Mouse (Mus musculus): ENCODE data around the gene Reck.

Gene Reck

GRCm38 (mm10) chr4:43875160-43875918 is at the start of gene Reck:
TSS of gene Reck (plus strand) at chr4:43875530.
- in situ Hi-C loops (cut with MboI; ENCODE audit: low sequenced_read_pairs), result no loop called here

DNA sequence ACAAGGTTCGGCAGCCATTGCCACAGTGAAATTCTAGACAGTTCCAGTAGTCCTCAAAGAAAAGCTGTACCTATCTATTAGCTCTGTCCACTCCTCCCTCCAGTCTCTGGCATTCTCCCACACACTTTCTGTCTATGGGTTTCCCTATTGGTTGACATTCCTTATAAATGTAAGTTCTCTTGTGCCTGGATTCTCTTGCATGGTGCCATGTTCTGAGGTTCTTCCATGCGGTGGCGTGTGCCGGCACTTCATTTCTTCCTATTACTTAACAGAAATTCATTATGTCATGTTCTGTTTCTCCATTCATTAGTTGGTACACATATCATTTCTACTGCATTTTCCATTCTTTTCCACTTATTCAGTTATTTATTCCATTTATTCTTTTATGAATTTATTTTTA is 46.5 kb upstream of the Reck start:
- in situ Hi-C loops (cut with MboI; ENCODE audit: low sequenced_read_pairs), result no loop called here

DNA sequence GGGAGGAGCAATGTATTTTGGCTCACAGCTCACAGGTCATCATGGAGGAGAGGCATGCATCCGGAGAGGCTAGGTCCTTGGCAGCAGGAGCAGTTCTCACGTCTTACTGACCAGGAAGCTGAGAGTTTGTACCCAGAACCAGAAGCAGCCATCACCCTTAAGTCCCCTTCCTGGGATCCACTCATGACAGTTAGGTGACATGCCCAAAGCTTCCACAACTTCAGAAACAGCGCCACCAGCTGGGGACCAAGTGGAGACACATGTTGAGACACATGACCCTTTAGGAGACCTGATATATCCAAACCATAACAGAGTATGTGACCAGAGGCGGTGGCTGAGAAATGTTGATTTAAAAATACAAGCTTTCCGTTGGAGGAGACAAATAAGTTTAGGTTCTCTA is 43.3 kb upstream of the Reck start:
- in situ Hi-C loops (cut with MboI; ENCODE audit: low sequenced_read_pairs), result no loop called here

DNA sequence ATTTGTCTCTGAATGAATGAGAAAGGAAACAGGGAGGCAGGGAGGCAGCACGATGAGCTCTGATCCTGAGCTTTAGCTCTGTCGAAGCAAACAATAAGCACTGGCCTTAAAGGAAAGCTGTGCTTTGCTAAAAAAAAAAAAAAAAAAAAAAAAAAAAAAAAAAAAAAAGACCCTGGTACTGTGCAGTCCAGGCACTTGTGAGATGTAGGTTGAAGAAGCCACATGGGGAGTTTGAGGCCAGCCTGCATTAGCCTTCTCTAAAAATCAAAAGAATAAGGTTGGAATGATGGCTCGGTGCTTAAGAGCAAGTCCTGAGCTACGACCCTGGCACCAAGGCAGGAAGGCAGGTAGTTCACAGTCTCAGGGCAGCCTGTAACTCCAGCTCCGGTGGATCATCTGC is 41.6 kb upstream of the Reck start:
- in situ Hi-C loops (cut with MboI; ENCODE audit: low sequenced_read_pairs), result no loop called here

GRCm38 (mm10) chr4:43834749-43835148 is 40.6 kb upstream of the Reck start:
- in situ Hi-C loops (cut with MboI; ENCODE audit: low sequenced_read_pairs), result no loop called here

GRCm38 (mm10) chr4:43838326-43838725 is 37.0 kb upstream of the Reck start:
- in situ Hi-C loops (cut with MboI; ENCODE audit: low sequenced_read_pairs), result no loop called here

- in situ Hi-C loops (cut with MboI; ENCODE audit: low sequenced_read_pairs), result no loop called here
These were observed 35.2 kb upstream of the Reck start, which contains the start of gene Olfr157 for GRCm38 (mm10) chr4:43840101-43840500. TSS of gene Olfr157 (minus strand) at chr4:43840201.

- in situ Hi-C loops (cut with MboI; ENCODE audit: low sequenced_read_pairs), result loop anchor here (25.0 kb wide), 2 partner anchors 114 to 414 kb away; partner anchors contain the start of genes Fam166b, Hrct1, Spaar and Tesk1
These were observed 24.1 kb upstream of the Reck start, which contains the start of gene Olfr155 for GRCm38 (mm10) chr4:43851265-43851664. TSS of gene Olfr155 (plus strand) at chr4:43851565.

- in situ Hi-C loops (cut with MboI; ENCODE audit: low sequenced_read_pairs), result loop anchor here (25.0 kb wide), 2 partner anchors 117 to 417 kb away; partner anchors contain the start of genes Fam166b, Hrct1, Spaar and Tesk1
These were observed 21.2 kb upstream of the Reck start for GRCm38 (mm10) chr4:43854101-43854500.

GRCm38 (mm10) chr4:43859886-43860285 is 15.4 kb upstream of the Reck start:
- in situ Hi-C loops (cut with MboI; ENCODE audit: low sequenced_read_pairs), result loop anchor here (25.0 kb wide), 2 partner anchors 123 to 423 kb away; partner anchors contain the start of genes Fam166b, Hrct1, Spaar and Tesk1

DNA sequence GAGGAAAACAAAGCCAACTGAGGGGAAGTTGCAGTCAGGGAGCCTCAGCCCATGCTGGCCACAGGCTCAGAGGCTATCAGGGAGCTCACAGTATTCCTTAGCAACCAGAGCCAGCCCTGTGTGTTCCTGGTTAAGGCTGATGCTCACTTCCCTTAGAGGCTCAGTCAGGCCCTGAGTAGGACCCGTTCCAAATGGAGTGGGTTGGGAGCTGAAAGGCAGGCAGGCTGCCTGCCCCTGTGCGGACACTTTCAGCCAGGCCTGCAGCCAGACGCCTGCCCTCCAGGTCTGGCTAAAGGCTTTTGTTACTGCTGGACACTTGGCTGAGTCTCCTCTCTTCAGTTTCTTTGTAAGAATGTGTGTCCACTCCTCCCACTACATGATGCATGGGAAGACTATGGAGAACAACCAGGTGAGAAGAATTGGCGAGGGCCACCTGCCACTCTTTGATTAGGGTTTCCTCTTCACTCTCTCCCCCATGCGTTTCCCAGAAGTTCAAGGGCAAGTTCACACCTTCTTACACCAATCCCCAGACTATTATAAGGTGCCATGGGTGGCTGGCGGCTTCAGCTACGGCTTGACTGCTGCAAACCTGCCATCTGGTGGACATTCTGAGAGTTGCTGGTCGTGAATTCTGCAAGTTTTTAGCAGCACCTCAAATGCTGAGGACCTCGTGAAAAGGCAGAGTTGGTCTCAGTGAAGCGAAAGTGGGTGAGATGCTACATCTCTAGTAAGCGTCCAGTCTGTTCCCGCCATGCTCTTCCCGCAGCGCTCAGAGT is 14.4 kb upstream of the Reck start:
- in situ Hi-C loops (cut with MboI; ENCODE audit: low sequenced_read_pairs), result loop anchor here (25.0 kb wide), 2 partner anchors 124 to 424 kb away; partner anchors contain the start of genes Fam166b, Hrct1, Spaar and Tesk1

DNA sequence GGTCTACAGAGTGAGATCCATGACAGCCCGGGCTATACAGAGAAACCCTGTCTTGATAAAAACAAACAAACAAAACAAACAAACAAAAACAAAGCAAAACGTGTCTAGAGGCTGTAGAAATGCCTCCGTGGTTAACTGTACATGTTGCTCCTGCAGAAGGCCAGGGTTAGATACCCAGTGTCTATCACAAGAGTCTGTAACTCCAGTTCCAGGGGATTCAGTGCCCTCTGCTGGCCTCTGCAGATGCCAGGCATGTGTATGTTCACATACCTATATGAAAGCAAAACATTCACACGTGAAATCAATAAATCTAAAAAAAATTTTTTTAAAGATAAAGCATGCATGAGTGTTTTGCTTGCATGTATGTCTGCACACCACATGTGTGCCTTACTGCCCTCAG is 12.0 kb upstream of the Reck start:
- in situ Hi-C loops (cut with MboI; ENCODE audit: low sequenced_read_pairs), result loop anchor here (25.0 kb wide), 2 partner anchors 126 to 426 kb away; partner anchors contain the start of genes Fam166b, Hrct1, Spaar and Tesk1

DNA sequence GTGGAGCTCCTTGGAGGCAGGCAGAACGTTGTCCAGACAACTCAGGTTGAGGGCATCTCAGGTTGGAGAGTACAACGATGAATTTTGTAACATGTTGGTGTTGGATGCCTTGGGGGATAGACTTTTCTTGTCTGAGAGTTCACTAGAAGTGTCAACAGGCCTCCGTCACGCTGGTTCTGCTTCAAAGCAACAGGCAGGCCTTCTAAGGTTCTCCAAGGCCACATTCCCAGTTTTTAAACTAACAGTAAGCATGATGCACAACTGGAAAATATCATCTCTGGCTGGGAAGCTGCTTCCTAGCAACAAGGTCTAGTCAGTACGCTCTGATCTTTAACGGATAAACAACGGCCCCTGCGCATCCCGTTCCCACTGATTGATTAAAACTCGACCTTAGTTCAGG is 5.5 kb upstream of the Reck start:
- in situ Hi-C loops (cut with MboI; ENCODE audit: low sequenced_read_pairs), result loop anchor here (25.0 kb wide), 2 partner anchors 133 to 433 kb away; partner anchors contain the start of genes Fam166b, Hrct1, Spaar and Tesk1

DNA sequence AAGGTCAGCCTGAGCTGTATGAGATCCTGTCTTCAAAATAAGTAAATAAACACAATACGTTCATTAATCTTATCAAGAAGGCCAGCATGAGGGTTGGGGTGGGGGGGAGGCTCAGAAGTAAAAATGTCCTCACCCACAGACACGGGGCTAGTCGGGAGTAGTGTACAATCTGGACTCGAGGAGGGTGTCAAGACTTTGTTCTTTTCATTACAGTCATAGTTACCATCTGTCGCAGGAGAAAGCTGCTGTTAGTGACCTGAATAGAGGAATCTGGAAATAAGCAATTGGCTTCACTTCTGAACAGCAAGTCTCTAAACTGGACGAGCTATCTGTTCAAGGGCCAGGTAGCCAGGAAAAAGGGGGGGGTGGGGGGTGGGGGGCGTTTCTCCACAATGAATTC is 829 bp upstream of the Reck start:
- in situ Hi-C loops (cut with MboI; ENCODE audit: low sequenced_read_pairs), result loop anchor here (25.0 kb wide), 2 partner anchors 137 to 437 kb away; partner anchors contain the start of genes Fam166b, Hrct1, Spaar and Tesk1

DNA sequence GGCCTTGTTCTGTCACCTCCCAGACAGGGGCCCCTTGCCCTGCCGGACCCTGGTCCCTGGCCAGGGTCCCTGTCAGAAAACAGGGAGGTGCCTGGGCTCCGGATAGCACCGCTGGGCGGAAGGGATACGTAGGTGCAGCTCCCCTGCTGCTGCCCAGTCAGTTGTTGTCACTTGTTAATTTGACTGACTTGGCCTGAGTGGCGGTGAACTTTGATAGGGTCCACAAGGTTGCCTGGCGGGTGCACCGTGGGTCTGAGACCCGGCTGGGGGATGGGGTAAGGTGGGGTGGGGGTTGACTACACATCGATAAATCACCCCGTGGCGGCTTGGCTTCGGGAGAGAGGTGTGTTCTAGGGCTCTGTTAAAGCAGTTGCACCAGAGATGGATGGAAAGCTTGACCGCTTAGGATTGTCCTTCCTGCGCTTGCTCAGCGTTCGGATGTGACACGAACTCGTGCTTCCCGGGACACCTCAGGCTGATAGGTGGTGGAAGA is 635 bp downstream of the Reck start:
- in situ Hi-C loops (cut with MboI; ENCODE audit: low sequenced_read_pairs), result no loop called here

DNA sequence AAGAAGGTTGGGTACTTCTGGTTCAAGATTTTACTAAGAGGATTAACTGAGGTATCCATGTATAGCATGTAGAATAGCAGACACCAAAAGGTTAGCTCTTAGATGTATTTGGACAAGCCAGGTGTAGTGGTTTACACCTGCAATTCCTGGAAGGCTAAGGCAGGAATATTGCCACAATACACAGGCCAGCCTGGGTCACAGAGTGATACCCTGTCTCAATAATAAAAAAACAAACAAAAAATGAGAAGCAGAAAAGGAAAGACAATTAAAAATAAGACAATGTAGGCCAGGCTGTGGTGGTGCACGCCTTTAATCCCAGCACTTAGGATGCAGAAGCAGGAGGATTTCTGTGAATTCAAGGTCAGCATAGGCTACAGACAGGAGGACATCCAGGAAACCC is 1.9 kb downstream of the Reck start:
- in situ Hi-C loops (cut with MboI; ENCODE audit: low sequenced_read_pairs), result no loop called here

GRCm38 (mm10) chr4:43878121-43878776 is 2.9 kb downstream of the Reck start:
- in situ Hi-C loops (cut with MboI; ENCODE audit: low sequenced_read_pairs), result no loop called here

- in situ Hi-C loops (cut with MboI; ENCODE audit: low sequenced_read_pairs), result no loop called here
These were observed 4.2 kb downstream of the Reck start for GRCm38 (mm10) chr4:43879566-43879965.

DNA sequence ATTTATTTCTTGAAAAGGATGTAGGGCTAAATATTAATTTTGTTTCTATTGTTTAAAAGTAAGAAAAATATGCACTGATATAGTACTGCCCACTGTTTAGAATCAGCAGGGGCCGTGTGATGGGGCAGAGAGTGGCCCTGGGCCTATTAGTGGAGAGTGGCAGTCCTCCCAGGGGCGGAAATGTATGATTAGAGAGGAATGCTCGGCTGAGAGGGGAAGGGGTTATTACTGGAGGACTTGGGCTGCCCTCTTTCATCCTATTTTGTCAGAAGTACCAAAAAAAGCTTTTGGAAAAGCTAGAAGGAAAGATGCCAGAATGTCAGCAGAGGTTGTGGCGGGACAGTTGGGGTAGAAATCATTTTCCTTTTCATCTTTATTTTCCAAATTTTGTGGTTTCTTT is 8.9 kb downstream of the Reck start:
- in situ Hi-C loops (cut with MboI; ENCODE audit: low sequenced_read_pairs), result no loop called here

- in situ Hi-C loops (cut with MboI; ENCODE audit: low sequenced_read_pairs), result no loop called here
These were observed 15.9 kb downstream of the Reck start for GRCm38 (mm10) chr4:43891247-43891646.

DNA sequence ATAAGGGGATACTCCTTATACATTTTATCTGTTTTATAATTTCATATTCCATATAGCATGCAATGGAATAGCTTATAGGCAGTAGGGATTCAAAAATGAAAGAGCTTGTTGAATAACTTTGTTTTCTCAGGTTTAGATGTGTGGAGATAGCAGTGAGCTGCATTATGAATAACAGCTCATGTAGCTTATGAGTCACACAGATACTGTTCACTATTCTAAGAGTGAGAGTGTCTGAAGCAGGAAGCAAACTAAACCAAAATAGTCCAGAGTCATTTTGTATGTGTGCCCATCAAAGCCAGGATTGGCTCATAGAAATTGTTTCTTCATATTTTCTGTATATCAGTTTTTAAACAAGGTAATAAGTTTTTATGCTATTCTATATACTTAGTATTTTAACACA is 21.9 kb downstream of the Reck start:
- in situ Hi-C loops (cut with MboI; ENCODE audit: low sequenced_read_pairs), result no loop called here
